ENCODE assay signal across 10 mouse cellular contexts in genomic region chr13:59091138-59091971, GRCm38 (mm10).
DNase-seq lines count a peak whose midpoint lies in the region; ATAC-seq and TF ChIP-seq lines count a peak whose summit lies in the region.
"Had no signal": no experiment of that assay in that cellular context is flagged by ENCODE, and none has a peak within 500 bp of the region (broad histone marks: within the 10 kb centered on the region; RNA-seq: fewer than 3 reads in every experiment).

No protein-coding gene starts in this region.

- peak; percentile 22; the same call in 1 of the 2 replicates for TF ChIP-seq CTCF in layer of hippocampus, adult 2 months (conservative IDR thresholded peaks at IDR 0.05)
- no peak for TF ChIP-seq CTCF in midbrain, postnatal 0 days (IDR thresholded peaks at IDR 0.05)

- no peaks in the 10 kb centered on the region for H3K36me3 ChIP-seq in forebrain, embryonic 13.5 days (ENCODE audit: poor library complexity, severe bottlenecking)
- no peaks in the 10 kb centered on the region for H3K36me3 ChIP-seq in midbrain, postnatal 0 days (ENCODE audit: insufficient read depth, low read length)
- no peaks in the 10 kb centered on the region for H3K36me3 ChIP-seq in liver, embryonic 12.5 days
- H3K36me3 ChIP-seq: embryonic facial prominence, embryonic 12.5 days had no signal

- H3K4me3 ChIP-seq in forebrain, embryonic 13.5 days: no peak overlapping the region
- H3K4me3 ChIP-seq in layer of hippocampus, adult 2 months: no peak overlapping the region
- H3K4me3 ChIP-seq in midbrain, postnatal 0 days (ENCODE audit: low read depth, low read length): no peak overlapping the region
- H3K4me3 ChIP-seq in liver, embryonic 12.5 days: no peak overlapping the region
- H3K4me3 ChIP-seq: embryonic facial prominence, embryonic 12.5 days had no signal

- H3K27me3 ChIP-seq in forebrain, embryonic 13.5 days: peaks cover 13% of the 10 kb centered on the region; the same call in 1 of the 2 replicates
- H3K27me3 ChIP-seq in midbrain, postnatal 0 days (ENCODE audit: insufficient read depth, low read length): no peaks in the 10 kb centered on the region
- H3K27me3 ChIP-seq in liver, embryonic 12.5 days (replicated peaks): no peaks in the 10 kb centered on the region

- ATAC-seq in forebrain, embryonic 13.5 days: peak; percentile 78
- peak; percentile 61 for ATAC-seq in midbrain, postnatal 0 days (ENCODE audit: low FRiP score)
- ATAC-seq in liver, embryonic 12.5 days: no peak

- DNase-seq in embryo, embryonic 10.5 days (ENCODE audit: low spot score): peak; percentile 76
- DNase-seq in layer of hippocampus, adult 2 months (ENCODE audit: low spot score in 2 of 2): peak in 1 of 2 experiments; percentile 56
- peak; percentile 85 for DNase-seq in midbrain, postnatal 0 days (ENCODE audit: low spot score)
- DNase-seq in spleen, postnatal 36 days (ENCODE audit: low spot score in 2 of 2): no peak
- no peak for DNase-seq in thymus, postnatal 0 days (ENCODE audit: low spot score)
- DNase-seq in lung, postnatal 25 days (ENCODE audit: low spot score): no peak
- DNase-seq: kidney, adult 2 months had no signal

- H3K9me3 ChIP-seq in forebrain, embryonic 13.5 days (replicated peaks): no peaks in the 10 kb centered on the region
- H3K9me3 ChIP-seq in midbrain, postnatal 0 days (ENCODE audit: low read length): no peaks in the 10 kb centered on the region
- no peaks in the 10 kb centered on the region for H3K9me3 ChIP-seq in liver, embryonic 12.5 days (replicated peaks)
- H3K9me3 ChIP-seq: embryonic facial prominence, embryonic 12.5 days had no signal

- H3K9ac ChIP-seq in forebrain, embryonic 13.5 days: peak overlapping the region; percentile 30; the same call in 1 of the 2 replicates
- H3K9ac ChIP-seq in midbrain, postnatal 0 days (replicated peaks; ENCODE audit: low read length, poor library complexity, severe bottlenecking): 0 out of 2 replicates have a peak overlapping the region, but pooled peaks have one; percentile 29
- H3K9ac ChIP-seq in liver, embryonic 12.5 days: no peak overlapping the region
- H3K9ac ChIP-seq: embryonic facial prominence, embryonic 12.5 days had no signal

- no peak overlapping the region for H3K4me2 ChIP-seq in forebrain, embryonic 13.5 days
- H3K4me2 ChIP-seq in midbrain, postnatal 0 days (ENCODE audit: low read depth, low read length, poor library complexity, severe bottlenecking): no peak overlapping the region
- no peak overlapping the region for H3K4me2 ChIP-seq in liver, embryonic 12.5 days
- H3K4me2 ChIP-seq: embryonic facial prominence, embryonic 12.5 days had no signal

- WGBS in forebrain, embryonic 13.5 days: 9% methylated on average over 13 of the region's 13 CpGs
- 12% methylated on average over 13 of the region's 13 CpGs for WGBS in midbrain, postnatal 0 days
- 47% methylated on average over 13 of the region's 13 CpGs for WGBS in liver, embryonic 12.5 days (ENCODE audit: insufficient replicate concordance)

- H3K27ac ChIP-seq in forebrain, embryonic 13.5 days: peak overlapping the region; percentile 93
- peak overlapping the region; percentile 92 for H3K27ac ChIP-seq in layer of hippocampus, adult 2 months
- peak overlapping the region; percentile 92 for H3K27ac ChIP-seq in midbrain, postnatal 0 days (ENCODE audit: low read depth, low read length)
- no peak overlapping the region for H3K27ac ChIP-seq in liver, embryonic 12.5 days
- H3K27ac ChIP-seq: embryonic facial prominence, embryonic 12.5 days had no signal

- peaks cover 55% of the 10 kb centered on the region for H3K4me1 ChIP-seq in forebrain, embryonic 13.5 days
- peaks cover 27% of the 10 kb centered on the region for H3K4me1 ChIP-seq in midbrain, postnatal 0 days (ENCODE audit: insufficient read depth, low read length)
- no peaks in the 10 kb centered on the region for H3K4me1 ChIP-seq in liver, embryonic 12.5 days

Comparison
In these comparisons a context has a peak if more than half of its experiments do, and no peak if none do; other contexts are left out.
1. DNase-seq: peak in embryo, embryonic 10.5 days (single experiment) and midbrain, postnatal 0 days (single experiment); none in spleen, postnatal 36 days (0 of 2), thymus, postnatal 0 days (single experiment) and lung, postnatal 25 days (single experiment).